Mouse (Mus musculus): Measurements from ENCODE around the gene Nucb2.

Nucb2 gene

DNA sequence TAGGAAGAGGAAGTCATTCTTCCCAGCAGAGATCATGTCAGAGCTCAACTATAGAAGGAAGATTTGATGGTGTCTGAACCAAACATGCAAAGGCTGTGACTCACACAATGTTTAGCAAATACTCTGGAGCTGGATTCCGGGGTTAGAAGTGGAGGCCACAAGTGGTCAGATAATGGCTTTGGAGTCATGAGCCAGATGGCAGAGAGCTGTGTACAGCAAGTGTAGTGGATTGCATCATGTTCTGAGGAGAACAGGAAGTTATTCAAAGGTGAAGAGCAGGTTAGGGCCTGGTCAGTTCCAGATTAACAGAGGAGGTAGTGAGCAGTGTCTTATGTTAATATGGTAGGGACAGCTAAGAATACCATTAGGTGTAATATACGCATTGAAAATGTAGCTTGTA is 20.4 kb downstream of the Nucb2 start:
- DNase-seq (ENCODE audit: low spot score): peak; percentile 89

DNA sequence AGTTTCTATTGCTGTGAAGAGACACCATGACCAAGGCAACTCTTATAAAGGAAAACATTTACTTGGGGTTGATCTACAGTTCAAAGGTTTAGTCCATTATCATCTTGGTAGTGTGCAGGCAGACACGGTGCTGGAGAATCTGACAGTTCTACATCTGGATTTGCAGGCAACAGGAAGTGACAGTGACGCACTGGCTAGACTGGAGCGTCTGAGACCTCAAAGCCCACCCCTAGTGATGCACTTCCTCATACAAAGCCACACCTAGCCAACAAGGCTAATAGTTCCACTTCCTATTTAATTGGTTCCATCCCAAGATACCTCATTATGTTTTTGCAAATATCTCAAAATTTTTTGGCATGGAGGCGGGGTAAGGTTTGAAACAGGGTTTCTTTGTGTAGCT is 25.6 kb downstream of the Nucb2 start:
- DNase-seq (ENCODE audit: low spot score): peak; percentile 21

- no peak for DNase-seq (ENCODE audit: low spot score)
These were observed 26.3 kb downstream of the Nucb2 start for GRCm38 (mm10) chr7:116530470-116530869.

DNA sequence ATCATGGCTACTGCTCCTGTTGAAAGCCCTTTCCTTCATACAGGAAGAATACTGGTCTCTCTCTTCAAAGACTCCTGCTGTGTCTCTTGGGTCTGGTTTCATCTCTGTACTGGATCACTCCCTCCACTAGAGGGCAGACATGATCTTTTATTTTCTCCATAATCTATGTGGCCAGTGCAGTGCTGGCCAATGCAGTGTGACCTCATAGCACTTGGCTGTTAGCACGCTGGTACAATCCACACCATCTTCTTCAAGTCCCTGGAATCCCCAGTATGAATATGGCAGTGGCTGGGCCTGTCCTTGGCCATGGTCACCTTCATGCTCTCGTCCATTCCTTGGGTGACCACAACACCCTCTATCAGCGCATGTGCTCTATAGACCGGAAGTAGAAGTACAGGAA is 27.1 kb downstream of the Nucb2 start:
- DNase-seq (ENCODE audit: low spot score): peak; percentile 63

DNA sequence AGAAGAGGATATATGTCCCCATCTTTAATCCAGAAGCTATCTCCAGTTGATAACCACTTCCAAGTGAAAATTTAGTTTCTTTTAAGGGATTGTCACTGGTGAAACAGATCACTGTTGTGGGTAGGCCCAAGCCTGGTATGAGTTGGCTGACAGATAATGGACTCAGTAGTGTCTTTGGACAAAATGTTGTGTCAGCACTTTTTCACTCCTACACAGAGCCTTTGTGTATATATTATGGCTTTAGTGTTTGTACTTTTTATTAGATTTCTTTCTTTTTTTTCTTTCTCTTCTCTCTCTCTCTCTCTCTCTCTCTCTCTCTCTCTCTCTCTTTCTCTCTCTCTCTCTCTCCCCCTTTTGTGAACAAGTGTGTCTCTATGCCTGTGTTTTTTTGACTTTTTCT is 52.7 kb downstream of the Nucb2 start:
- DNase-seq (ENCODE audit: low spot score): no peak

- no peak for DNase-seq (ENCODE audit: low spot score)
These were observed 70.4 kb downstream of the Nucb2 start for GRCm38 (mm10) chr7:116574551-116574950.

All from lung, postnatal 25 days (tissue).